Mouse (Mus musculus) lung, postnatal 25 days (tissue): ENCODE measurements around the gene Dcpp1.

Experiments
- DNase-seq: peaks from one replicate; pipeline ENCODE4 v3.0.0; 2022; ENCODE audit warnings: low spot score

Gene Dcpp1

GRCm38 (mm10) chr17:23931157-23931556 lies 50.5 kb downstream of the Dcpp1 start:
- DNase-seq = no peak
